Comparison of ENCODE assay signal across 32 mouse cellular contexts in the genomic region with DNA sequence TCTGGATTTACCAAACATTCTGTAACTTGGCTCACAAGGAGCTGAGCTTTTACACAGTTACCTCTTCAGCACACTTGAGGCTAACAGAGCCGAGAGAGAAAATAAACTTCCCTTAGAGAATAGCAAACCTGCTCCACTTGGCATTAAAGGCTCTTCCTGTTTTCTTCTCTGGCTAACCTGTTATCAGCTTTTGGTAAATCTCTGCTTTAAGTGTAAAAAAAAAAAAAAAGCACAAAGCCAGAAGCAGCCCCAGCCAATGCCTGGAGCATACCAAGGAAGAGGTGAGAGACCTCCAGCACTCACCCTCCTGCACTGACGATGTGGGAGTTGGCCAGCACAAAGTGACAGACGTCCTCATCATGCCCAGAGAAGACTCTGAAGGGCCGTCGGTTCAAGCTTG.
"Had no signal": no experiment of that assay in that cellular context is flagged by ENCODE, and none has a peak within 500 bp of the region (broad histone marks: within the 10 kb centered on the region; RNA-seq: fewer than 3 reads in every experiment).

No protein-coding gene starts in this region.

- H3K4me1 ChIP-seq: limb, embryonic 13.5 days; limb, embryonic 15.5 days; lung, embryonic 15.5 days; midbrain, embryonic 12.5 days; midbrain, embryonic 13.5 days; midbrain, embryonic 15.5 days; neural tube, embryonic 12.5 days had no signal

- H3K4me3 ChIP-seq: limb, embryonic 10.5 days; limb, embryonic 12.5 days; limb, embryonic 13.5 days; limb, embryonic 15.5 days; liver, embryonic 12.5 days; liver, embryonic 13.5 days; liver, embryonic 15.5 days; lung, embryonic 15.5 days; megakaryocyte, embryonic 14.5 days; midbrain, embryonic 10.5 days; midbrain, embryonic 12.5 days; midbrain, embryonic 13.5 days; midbrain, embryonic 15.5 days; myocyte; neural tube, embryonic 12.5 days had no signal

- H3K27me3 ChIP-seq: limb, embryonic 12.5 days; limb, embryonic 13.5 days; limb, embryonic 15.5 days; liver, embryonic 12.5 days; liver, embryonic 13.5 days; liver, embryonic 15.5 days; lung, embryonic 15.5 days; megakaryocyte, embryonic 14.5 days; midbrain, embryonic 12.5 days; midbrain, embryonic 13.5 days; midbrain, embryonic 15.5 days; neural tube, embryonic 12.5 days had no signal

- H3K9ac ChIP-seq: limb, embryonic 12.5 days; limb, embryonic 13.5 days; limb, embryonic 15.5 days; liver, embryonic 12.5 days; liver, embryonic 13.5 days; liver, embryonic 14.5 days; liver, embryonic 15.5 days; liver, postnatal 0 days; lung, embryonic 14.5 days; lung, embryonic 15.5 days; midbrain, embryonic 12.5 days; midbrain, embryonic 13.5 days; midbrain, embryonic 15.5 days; neural tube, embryonic 12.5 days had no signal

- H3K4me2 ChIP-seq: limb, embryonic 12.5 days; limb, embryonic 13.5 days; limb, embryonic 15.5 days; liver, embryonic 11.5 days; liver, embryonic 12.5 days; liver, embryonic 13.5 days; liver, embryonic 15.5 days; lung, embryonic 14.5 days; lung, embryonic 15.5 days; midbrain, embryonic 11.5 days; midbrain, embryonic 12.5 days; midbrain, embryonic 13.5 days; midbrain, embryonic 15.5 days; neural tube, embryonic 12.5 days had no signal

- H3K27ac ChIP-seq: limb, embryonic 10.5 days; limb, embryonic 12.5 days; limb, embryonic 13.5 days; limb, embryonic 15.5 days; liver, embryonic 12.5 days; liver, embryonic 13.5 days; liver, embryonic 14.5 days; liver, embryonic 15.5 days; lung, embryonic 15.5 days; macrophage; midbrain, embryonic 10.5 days; midbrain, embryonic 12.5 days; midbrain, embryonic 13.5 days; midbrain, embryonic 15.5 days; neural tube, embryonic 12.5 days had no signal

- H3K9me3 ChIP-seq: limb, embryonic 10.5 days; limb, embryonic 12.5 days; limb, embryonic 13.5 days; limb, embryonic 15.5 days; liver, embryonic 12.5 days; liver, embryonic 13.5 days; liver, embryonic 15.5 days; lung, embryonic 15.5 days; midbrain, embryonic 10.5 days; midbrain, embryonic 12.5 days; midbrain, embryonic 13.5 days; midbrain, embryonic 15.5 days; neural tube, embryonic 12.5 days had no signal

- ATAC-seq: liver, embryonic 12.5 days; liver, postnatal 0 days; lung, postnatal 0 days; midbrain, embryonic 13.5 days; midbrain, embryonic 15.5 days; midbrain, embryonic 16.5 days had no signal

- DNase-seq: left cerebral cortex, postnatal 4 days; liver; liver, embryonic 13.5 days; liver, postnatal 0 days; lung, adult 18-20 months; lung, adult 2 months; lung, embryonic 14.5 days; lung, postnatal 10 days; lung, postnatal 14 days; lung, postnatal 36 days; lung, postnatal 4 days; midbrain, embryonic 14.5 days had no signal
